Mouse (Mus musculus): Measurements from ENCODE around the gene Tvp23b.
A peak's percentile ranks its signal among the peaks of the same experiment; 100 is the strongest.

Tvp23b gene

GRCm38 (mm10) chr11:62879220-62880048 is at the start of gene Tvp23b:
Gene Tvp23b, plus strand, starts transcription at chr11:62879455.
- DNase-seq (ENCODE audit: extremely low read depth, low read depth) = peak; percentile 85

DNA sequence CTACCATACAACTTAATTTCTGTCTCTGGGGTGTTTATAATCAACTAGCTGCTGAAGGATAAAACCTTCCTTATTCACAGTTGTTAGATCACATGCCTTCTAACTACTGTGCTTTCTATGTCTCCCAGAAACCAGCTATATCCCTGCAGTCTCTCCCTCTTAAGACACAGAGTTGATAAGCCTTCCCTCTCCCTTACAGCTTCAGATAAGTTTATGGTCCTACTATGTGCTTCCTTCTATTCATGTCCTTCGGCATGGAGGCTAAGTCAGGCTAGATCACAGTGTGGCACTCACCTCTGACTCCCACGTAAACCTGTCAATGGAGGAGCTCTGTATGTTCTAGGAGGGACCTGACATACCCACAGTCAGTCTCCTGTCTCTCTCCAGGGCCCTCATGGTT is 48.9 kb upstream of the Tvp23b start:
- DNase-seq (ENCODE audit: extremely low read depth, low read depth) = no peak

DNA sequence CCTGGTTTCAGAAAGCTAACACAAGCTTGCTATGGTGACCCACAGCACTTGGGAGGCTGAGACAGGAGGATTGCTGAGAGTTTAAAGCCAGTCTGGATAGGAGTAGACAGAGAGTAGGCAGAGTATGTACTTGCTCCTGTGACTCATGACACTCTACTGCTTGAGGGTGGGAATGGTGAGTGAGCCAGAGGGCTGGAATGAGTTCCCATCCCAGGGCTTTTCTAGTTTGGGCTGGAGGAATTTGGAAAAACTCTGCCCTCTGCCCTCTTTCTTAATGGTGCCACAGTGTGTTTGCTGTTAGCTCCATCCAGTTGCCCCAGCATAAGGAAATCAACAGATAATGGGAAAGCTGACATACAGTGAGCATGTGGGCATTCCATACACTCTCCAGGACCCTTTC is 47.3 kb upstream of the Tvp23b start:
- DNase-seq (ENCODE audit: extremely low read depth, low read depth) = no peak

DNA sequence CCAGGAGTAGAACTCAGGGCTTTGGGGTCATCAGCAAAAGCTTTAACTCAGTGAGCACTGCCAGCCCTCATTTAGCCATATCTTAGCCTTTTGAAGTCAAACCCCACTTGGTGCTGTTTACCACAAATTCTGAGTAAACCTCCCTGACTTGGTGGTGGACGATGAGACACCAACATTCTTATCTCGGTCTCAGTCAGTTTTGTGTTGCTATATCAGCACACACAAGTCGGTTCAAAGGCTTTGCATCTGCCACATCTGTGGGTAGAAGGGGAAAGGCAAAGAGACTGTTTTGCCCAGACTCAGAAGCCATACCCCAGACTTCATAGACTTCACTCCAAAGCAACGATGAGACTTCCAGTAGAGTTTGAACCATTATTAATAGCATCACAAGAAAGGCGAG is 34.7 kb upstream of the Tvp23b start:
- DNase-seq (ENCODE audit: extremely low read depth, low read depth) = no peak

GRCm38 (mm10) chr11:62845730-62846129 is 33.5 kb upstream of the Tvp23b start:
- DNase-seq (ENCODE audit: extremely low read depth, low read depth) = no peak

- DNase-seq (ENCODE audit: extremely low read depth, low read depth) = no peak
Observed at GRCm38 (mm10) chr11:62846961-62847654, 32.1 kb upstream of the Tvp23b start, which contains the start of gene Fbxw10. Gene Fbxw10, plus strand, starts transcription at chr11:62847069.

DNA sequence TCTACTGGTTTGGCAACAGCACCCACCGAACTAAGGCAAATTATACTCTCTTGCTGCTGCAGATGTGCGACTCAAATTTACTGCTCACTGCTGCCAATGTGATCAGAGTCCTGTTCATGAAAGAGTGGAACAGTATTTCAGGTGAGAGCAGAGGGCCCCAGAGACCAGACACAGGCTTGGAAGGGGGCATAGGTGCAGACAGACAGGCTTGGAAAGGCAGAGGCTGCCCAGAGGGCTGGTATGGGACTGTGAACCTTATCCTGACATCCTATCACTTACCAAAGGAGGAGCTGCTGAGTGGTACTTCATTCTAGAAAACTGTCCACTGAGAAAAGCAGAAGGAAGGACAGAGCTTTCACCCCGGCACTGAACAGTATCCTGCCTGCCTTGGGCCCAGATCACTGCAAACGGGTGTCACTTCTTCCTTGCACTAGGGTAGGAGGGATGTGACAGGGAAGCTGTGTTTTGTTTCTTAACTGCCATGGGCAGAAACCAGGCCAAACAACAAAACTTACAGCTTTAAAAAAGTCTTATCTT is 31.5 kb upstream of the Tvp23b start:
- no peak for DNase-seq (ENCODE audit: extremely low read depth, low read depth)

- no peak for DNase-seq (ENCODE audit: extremely low read depth, low read depth)
Observed at GRCm38 (mm10) chr11:62848301-62848700, 31.0 kb upstream of the Tvp23b start.

- DNase-seq (ENCODE audit: extremely low read depth, low read depth) = no peak
Observed at GRCm38 (mm10) chr11:62851199-62851598, 28.1 kb upstream of the Tvp23b start.

- no peak for DNase-seq (ENCODE audit: extremely low read depth, low read depth)
Observed at GRCm38 (mm10) chr11:62853334-62853733, 25.9 kb upstream of the Tvp23b start.

DNA sequence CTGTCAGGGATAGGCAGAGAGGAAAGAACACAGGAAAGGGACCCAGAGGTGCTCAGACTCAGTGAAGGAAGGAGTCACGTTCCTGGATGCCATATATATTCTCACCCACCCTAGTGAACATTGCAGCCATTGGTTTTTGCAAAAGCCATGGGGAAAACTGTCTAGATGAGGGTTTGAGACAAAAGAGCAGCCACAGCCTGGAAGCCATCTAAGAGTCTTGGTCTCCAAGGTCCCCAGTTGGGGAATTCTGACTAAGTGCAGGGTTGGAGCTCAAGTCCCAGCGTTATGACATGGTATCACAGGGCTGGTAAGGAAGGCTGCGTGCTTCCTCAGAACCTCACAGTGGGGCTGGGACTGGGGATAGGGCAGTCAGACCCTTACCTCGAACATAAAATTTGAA is 13.7 kb upstream of the Tvp23b start:
- no peak for DNase-seq (ENCODE audit: extremely low read depth, low read depth)

DNA sequence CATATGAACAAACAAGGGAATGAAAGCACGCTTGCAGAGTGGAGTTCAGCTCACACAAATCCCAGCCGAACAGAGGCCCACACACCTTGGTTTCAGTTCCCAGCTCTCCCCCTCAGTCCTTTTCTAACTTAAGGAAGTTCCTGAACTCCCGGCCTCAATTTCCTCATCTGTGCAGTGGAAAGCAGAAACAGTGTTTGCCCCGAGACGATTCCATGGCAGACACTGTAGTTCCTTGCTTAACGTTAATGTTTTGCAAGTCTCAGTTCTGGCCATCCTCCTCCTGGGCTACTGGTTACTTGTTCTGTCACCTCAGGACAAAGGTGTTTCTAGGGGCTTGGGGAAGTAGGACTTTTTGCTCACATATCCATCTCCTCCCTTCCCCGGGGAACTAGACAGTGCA is 12.6 kb upstream of the Tvp23b start:
- DNase-seq (ENCODE audit: extremely low read depth, low read depth) = no peak

GRCm38 (mm10) chr11:62869201-62869600 is 10.1 kb upstream of the Tvp23b start:
- no peak for DNase-seq (ENCODE audit: extremely low read depth, low read depth)

- no peak for DNase-seq (ENCODE audit: extremely low read depth, low read depth)
Observed at GRCm38 (mm10) chr11:62869715-62870371, 9.4 kb upstream of the Tvp23b start.

- no peak for DNase-seq (ENCODE audit: extremely low read depth, low read depth)
Observed at GRCm38 (mm10) chr11:62873479-62873878, 5.8 kb upstream of the Tvp23b start.

DNA sequence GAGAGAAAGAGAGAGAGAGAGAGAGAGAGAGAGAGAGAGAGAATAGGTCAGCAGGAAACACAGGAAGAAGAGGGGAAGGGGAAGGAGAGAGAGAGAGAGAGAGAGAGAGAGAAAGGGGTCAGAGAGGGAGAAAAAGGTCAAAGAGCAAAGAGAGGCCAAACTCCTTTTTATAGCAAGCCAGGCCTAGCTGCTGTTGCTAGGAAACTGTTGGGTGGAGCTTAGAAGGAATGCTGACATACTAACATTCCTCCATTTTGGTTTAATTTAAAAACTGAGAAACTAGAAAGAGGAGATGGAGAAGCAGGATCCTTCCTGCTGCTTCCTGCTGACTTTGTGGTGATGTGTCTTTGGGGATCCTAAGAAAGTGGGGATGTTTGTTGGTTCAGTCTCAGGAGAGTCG is 3.6 kb upstream of the Tvp23b start:
- DNase-seq (ENCODE audit: extremely low read depth, low read depth) = no peak

- DNase-seq (ENCODE audit: extremely low read depth, low read depth) = no peak
Observed at GRCm38 (mm10) chr11:62876445-62876844, 2.8 kb upstream of the Tvp23b start.

DNA sequence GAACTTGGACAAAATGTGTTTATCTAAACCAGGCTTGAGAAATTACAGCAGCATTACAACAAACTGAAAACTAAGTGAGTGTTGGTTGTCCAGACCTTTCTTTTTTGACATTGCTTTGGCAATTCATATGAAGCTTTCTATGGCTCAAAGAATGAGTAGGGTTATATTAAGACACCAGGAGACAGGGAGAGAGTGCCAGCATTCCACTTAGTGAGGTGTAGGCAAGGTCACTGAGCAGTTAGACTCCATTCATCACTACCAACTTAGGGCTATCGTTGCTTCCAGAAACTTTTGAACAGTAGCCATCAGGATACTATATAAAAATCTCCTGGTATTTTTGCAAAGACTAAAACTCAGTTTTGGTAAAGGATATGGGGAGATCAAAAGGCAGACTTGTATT is 1.9 kb upstream of the Tvp23b start:
- DNase-seq (ENCODE audit: extremely low read depth, low read depth) = no peak

- DNase-seq (ENCODE audit: extremely low read depth, low read depth) = no peak
Observed at GRCm38 (mm10) chr11:62878728-62879127, 527 bp upstream of the Tvp23b start.

DNA sequence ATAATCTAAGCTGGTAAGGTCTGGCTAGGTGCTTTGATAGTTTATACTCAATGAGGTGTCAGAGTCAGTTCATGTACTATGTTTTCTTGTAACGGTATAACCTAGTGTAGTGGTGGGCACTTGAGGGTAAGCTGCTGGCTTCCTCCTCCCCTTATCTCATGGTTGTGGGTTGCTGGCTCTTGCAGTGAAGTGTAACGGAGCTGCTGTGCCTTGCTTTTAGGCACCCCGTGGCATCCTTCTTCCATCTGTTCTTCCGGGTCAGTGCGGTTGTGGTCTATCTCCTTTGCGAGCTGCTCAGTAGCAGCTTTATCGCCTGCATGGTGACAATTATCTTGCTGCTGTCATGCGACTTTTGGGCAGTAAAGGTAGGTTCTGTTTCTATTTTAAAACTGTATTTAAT is 4.2 kb downstream of the Tvp23b start:
- no peak for DNase-seq (ENCODE audit: extremely low read depth, low read depth)

DNA sequence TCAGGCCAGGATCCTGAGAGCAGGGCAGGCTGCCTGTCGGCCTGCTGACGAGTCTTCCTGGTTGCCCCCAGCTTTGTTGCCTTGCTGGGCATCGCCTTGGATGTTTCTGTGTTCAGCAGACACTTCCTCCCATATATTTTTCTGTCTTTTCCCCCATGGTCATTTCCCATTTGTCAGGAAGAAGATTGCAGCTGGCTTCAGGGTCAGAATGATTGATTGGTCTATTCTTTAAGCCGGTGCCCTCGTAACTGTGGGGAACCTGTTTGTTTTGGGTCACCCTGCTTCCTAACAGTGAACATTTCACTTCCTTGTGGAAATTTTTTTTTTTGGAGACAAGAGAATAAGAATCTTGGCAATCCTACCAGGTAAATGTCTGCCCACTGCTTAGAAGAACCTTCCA is 6.1 kb downstream of the Tvp23b start:
- no peak for DNase-seq (ENCODE audit: extremely low read depth, low read depth)

DNA sequence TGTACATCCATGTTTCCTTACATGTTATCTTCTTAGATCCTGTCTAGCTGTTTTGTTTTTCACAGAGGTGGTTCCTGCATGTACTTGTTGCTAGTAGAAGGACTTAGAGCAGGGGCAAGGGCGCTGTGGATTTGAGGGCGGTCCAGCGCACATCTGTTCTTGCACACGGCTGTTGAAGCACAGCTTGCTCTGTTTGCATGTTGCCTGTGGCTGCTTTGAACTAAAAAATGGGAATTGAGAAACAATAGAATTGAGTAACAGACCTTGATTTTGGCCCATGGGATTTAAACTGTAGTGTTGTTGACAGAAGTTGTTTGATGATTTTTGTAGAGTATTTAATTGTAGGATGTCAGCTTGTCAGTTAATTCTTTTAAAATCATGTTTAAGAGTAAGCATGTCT is 11.5 kb downstream of the Tvp23b start:
- DNase-seq (ENCODE audit: extremely low read depth, low read depth) = no peak
